Mouse (Mus musculus): ENCODE data around the gene Cox20.

Cox20 gene

DNA sequence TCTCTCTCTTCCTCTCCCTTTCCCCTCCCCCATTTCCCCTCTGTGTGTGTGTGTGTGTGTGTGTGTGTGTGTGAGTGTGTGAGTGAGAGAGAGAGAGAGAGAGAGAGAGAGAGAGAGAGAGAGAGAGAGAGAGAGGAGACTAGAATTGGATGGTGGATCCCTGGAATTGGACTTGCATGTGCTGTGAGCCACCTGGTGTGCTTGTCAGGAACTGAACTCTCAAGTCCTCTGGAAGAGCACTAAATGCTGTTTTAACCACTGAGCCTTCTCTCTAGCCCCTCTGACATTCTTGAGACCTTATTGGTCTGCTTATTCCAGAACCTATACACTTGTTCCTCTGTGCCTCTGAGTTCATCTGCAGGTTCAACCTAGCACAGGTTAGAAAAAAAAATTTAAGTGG lies 32.7 kb downstream of the Cox20 start:
- no peak for DNase-seq (ENCODE audit: low read depth, low spot score)

DNA sequence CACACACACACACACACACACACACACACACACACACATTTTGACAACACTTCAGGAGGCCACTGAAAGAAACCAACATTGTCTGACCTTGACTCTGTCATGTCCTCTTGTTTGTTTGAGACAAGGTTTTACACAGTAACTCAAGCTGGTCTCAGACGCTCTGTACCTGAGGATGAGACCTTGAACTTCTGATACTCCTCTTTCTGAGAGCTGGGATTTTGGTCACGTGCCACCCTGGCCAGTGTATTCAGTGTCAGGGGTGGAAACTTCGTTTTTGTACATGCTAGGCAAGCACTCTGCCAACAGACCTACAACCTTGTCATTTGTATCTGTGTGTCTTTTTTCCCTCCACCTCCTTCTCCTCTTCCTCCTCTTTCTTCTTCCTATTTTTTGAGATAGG lies 35.6 kb downstream of the Cox20 start:
- DNase-seq (ENCODE audit: low read depth, low spot score): no peak

DNA sequence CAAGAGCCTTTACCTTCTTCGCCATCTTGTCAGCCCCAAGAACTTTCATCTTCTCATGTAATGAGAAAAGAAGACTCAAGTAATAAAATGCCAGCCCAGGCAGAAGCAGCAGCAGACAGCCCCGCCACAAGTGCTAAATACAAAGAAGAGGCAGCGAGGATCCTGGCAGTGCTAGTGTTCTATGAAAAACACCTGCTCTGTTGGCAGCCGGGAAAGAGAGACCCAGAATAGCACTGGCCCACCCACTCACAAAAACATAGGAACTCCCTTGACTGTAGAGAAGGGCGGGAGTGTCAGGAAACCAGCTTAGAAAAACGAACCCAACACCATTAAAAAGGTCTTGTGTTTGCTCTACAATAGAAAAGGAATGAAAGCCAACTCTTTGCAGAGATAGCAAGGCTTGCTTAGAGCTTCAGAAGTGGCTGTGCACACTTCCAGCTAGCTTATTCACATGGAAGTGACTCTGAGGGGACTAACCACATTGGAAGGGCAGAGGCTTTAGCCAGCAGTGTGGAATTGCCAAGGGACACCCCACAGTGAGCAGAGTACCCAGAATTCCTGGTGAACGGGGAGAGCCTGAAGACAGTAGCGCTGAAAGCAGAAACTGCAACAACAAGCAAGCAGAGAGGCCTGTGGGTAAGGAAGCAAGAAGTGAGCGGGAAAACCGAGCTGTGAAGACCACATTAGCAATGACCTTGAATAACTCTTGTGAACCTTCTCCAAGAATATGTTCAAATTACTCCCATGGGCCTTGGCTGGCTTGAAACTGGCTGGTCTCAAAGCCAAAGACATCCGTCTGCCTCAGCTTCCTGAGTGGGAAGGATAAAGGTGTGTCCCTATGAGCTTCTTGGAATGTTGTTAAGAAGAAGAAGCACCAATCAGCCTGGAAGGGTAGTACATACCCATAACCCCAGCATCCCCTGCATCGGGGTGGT lies 39.1 kb downstream of the Cox20 start:
- DNase-seq (ENCODE audit: low read depth, low spot score): no peak

DNA sequence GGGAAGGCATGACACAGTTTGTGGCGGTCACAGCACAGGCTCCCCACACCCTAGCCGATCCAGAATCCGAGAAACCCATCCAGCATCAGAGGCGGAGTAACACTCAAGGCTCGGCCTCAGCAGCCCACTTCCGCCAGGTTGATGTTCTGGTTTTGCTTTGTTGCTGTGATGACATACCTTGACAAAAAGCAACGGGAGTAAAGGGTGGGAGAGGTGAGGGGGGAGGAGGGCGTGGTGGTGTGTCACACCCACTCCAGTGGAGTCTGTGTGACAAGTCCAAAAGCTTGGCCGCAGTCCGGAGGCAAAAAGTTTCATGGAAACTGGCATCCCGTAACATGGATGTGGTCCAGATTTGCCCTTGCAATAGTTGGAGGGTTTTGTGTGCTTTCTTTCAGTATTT lies 41.3 kb downstream of the Cox20 start:
- DNase-seq (ENCODE audit: low read depth, low spot score): no peak

DNA sequence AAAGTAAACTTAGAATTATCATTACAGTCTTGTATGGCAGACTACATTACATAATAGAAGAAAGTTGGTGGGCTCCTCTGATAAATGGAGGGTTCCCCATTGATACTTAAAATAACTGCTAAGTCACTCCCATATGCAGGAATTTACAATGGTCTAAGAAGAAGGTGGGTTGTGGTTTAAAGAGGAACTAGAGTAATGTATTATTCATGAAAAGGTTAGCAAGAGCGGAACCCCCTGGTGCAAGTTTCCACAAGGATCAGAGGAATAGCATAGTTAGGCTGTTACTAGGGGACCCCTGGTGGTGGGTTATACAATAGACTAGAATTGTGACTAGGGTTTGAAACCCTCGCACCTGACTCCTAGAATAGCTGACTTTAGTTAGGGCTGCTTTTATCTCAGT lies 41.8 kb downstream of the Cox20 start:
- DNase-seq (ENCODE audit: low read depth, low spot score): no peak

DNA sequence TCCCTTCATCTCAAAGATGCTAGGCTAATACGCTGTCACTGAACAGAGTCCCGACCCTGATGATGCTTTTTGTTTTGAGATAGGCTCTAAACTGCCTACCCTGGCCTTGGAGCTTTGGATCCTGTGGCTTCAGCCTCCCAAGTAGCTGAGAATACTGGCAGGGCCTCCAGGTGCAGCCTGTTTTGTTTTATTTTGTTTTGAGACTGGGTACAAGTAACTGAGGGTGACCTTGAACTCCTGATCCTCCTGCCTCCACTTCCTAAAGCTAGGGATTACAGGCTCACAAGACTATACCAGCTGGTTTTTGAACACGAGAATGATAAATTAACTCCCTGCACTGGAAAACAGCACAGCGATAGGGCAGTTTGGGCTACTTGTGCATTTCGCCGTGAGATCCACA lies 46.2 kb downstream of the Cox20 start:
- DNase-seq (ENCODE audit: low read depth, low spot score): no peak

DNA sequence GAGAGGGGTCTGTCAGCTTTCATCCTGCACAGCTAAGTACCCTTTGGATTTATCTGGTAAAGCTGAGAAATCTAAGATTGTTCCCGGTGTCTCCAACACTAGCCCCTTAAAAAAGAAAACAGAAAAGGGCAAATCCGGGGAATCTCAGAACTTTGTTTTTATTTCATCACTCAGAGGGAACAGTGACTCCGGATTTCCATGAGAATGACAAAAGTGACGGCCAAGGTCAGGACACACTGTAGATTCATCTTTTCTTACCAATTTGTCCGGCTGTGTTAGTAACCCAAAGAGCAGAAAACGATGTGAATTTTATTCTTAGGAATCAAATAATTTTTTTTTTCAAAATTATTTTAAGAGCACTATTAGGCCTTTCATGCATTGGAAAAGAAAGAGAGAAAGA lies 49.2 kb downstream of the Cox20 start:
- no peak for DNase-seq (ENCODE audit: low read depth, low spot score)

DNA sequence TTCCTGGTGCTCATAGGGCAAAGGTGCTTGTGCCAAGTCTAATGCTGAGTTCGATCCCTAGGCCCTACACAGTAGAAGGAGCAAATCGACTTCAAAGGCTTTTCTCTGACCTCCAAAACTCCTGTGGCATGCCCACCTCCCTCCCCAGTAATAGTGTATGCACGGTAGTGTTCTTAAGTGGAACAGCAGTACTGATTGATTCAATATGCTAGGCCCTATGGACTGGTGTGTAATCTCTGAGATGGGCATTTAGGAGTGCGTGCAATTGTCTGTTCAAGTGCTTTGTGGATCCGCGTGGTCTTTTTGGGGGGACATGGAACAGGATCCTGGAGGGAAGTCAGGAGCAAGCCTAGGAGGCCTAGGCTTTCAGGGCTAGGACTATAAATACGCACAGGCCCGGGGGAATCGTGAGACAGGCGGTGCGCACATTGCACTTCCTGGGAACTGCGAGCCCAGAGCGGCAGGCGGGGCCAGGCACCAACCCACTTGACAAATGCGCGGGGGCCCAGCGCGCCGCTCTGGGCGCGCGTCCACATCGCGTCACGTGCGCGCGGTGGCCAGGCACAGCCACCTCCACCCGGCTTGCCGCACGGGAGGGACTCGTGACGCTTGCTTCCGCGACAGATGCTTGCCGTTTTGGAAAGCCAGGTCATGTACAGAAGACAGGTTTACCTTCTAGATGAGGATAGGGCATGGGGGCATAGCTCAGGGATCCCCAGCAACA lies 49.8 kb downstream of the Cox20 start:
- peak; percentile 88 for DNase-seq (ENCODE audit: low read depth, low spot score)

DNA sequence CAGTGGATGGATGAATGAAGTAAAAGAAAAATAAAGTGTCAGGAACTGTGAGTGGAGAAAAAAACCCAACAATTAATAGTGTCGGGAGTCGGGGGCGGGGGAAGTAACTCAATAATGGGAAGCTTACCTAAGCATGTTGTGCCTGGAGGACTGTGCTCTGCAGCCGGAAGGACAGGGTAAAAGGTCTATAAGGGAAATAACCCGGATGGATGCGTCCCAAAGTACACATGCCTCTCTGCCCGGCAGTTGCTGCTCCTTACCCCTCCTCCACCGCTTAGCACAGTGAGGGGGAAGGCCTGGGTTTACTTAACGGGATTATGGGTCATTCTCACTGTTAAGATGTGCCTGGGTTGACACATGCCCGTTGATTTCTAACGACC lies 50.3 kb downstream of the Cox20 start:
- DNase-seq (ENCODE audit: low read depth, low spot score): peak; percentile 71

All from A20 (cell line).